Mouse (Mus musculus) lung, adult 2 months (tissue): ENCODE data around the gene Tsn.
A peak's percentile ranks its signal among the peaks of the same experiment; 100 is the strongest.

Experiments used
- CTCF ChIP-seq: fragments of 200-500 bp; IDR thresholded peaks from 2 replicates; pipeline ENCODE4 v1.5.1; 2011; ENCODE audit warnings: mild to moderate bottlenecking, low read length, control low read depth; ENCODE audit not compliant: insufficient read depth
- POLR2A ChIP-seq: fragments of 200-500 bp; IDR thresholded peaks from 2 replicates; pipeline ENCODE4 v1.6.1; 2011; ENCODE audit warnings: low read depth, mild to moderate bottlenecking, control low read depth, low read length, borderline replicate concordance; ENCODE audit errors: extremely low read depth

DNA sequence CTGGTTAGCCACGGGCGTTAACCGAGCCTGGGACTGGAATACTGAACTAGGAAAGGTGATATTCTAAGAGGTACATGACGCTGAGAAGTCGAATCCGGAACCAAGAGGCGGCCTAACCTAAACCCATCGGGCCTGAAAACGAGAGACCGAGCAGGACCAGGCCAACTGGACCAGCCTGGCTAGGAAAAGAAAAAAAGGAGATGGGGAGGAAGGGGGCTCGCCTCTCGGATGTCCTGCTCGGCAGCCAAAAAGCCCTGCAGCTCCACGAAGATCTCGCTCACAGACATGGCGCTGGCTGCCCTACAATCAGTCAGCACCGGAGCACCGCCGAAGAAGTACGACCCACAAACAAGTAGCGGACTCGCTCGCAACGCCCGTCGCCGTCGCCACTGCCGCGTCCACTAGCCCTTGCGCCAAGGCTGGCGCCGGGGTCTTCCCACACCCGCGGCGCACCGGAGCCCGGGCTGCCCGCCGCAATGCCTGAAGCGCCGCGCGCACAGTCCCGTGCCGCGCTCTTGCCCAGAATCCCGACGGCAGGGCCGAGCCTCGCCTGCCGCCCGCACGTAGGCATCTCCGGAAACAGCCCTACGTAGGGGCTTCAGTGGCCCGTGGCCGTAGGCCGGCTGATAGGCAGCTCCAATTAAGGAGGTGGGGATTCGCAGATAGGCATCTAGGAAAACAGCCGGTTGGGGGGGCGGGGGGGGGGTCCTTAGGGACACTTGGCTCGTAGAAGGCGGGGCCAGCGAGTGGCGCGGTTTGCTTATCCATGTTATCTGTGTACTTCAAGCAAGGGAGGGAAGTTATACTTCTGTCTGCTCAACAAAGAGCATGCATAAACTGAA lies 538 bp downstream of the Tsn start:
- TF ChIP-seq POLR2A = peak; percentile 75
- TF ChIP-seq CTCF = no peak
